Mouse (Mus musculus): ENCODE measurements at regions not wholly inside any gene's neighbourhood (a gene's known extent, or its start where the extent isn't known, plus 50 kb on each side); places are given as distances from the start of the nearest gene placed in this dataset.
A peak's percentile ranks its signal among the peaks of the same experiment; 100 is the strongest.
"Not testable (repeated sequence)": the region's sequence is repeated elsewhere in the genome, so short reads cannot be mapped to it uniquely, and the experiment has no call there.

- no peak for TF ChIP-seq CTCF (IDR thresholded peaks at IDR 0.05)
- DNase-seq: peak; percentile 37
- H3K4me3 ChIP-seq: no peak overlapping the region
- H3K27ac ChIP-seq: no peak overlapping the region
- intact Hi-C loops (cut with DNase I): no loop called here
These were observed 72.5 kb upstream of the Ccdc122 start for GRCm38 (mm10) chr14:76964046-76964445.

- intact Hi-C loops (cut with DNase I): no loop called here
- peak; percentile 61 for DNase-seq
- Histone ChIP-seq H3K27ac (no peak overlapping the region), H3K4me3 (no peak overlapping the region)
- TF ChIP-seq CTCF (IDR thresholded peaks at IDR 0.05): no peak
These were observed 77.7 kb upstream of the Ccdc122 start for GRCm38 (mm10) chr14:76958875-76959274.

- Histone ChIP-seq H3K4me3 (no peak overlapping the region), H3K27ac (no peak overlapping the region)
- DNase-seq: no peak
- intact Hi-C loops (cut with DNase I): no loop called here
- no peak for TF ChIP-seq CTCF (IDR thresholded peaks at IDR 0.05)
These were observed 79.4 kb upstream of the Ccdc122 start for GRCm38 (mm10) chr14:76957136-76957535.

GRCm38 (mm10) chr14:76953171-76953570, 83.4 kb upstream of the Ccdc122 start:
- Histone ChIP-seq H3K4me3 (no peak overlapping the region), H3K27ac (no peak overlapping the region)
- intact Hi-C loops (cut with DNase I): no loop called here
- no peak for TF ChIP-seq CTCF (IDR thresholded peaks at IDR 0.05)
- no peak for DNase-seq

GRCm38 (mm10) chr14:76951450-76951849, 85.1 kb upstream of the Ccdc122 start:
- no peak for TF ChIP-seq CTCF (IDR thresholded peaks at IDR 0.05)
- peak; percentile 80 for DNase-seq
- intact Hi-C loops (cut with DNase I): no loop called here
- Histone ChIP-seq H3K27ac (peak overlapping the region; percentile 2; the same call in 1 of the 2 replicates), H3K4me3 (no peak overlapping the region)

GRCm38 (mm10) chr14:76949388-76949787, 87.2 kb upstream of the Ccdc122 start:
- intact Hi-C loops (cut with DNase I): no loop called here

GRCm38 (mm10) chr14:76948948-76949347, 87.6 kb upstream of the Ccdc122 start:
- no peak for TF ChIP-seq CTCF (IDR thresholded peaks at IDR 0.05)
- Histone ChIP-seq H3K27ac (peak overlapping the region; percentile 38), H3K4me3 (no peak overlapping the region)
- intact Hi-C loops (cut with DNase I): no loop called here
- DNase-seq: peak; percentile 66

More at GRCm38 (mm10) chr14:76949388-76949787, 87.2 kb upstream of the Ccdc122 start:
- DNase-seq: no peak
- TF ChIP-seq CTCF (IDR thresholded peaks at IDR 0.05): no peak
- Histone ChIP-seq H3K4me3 (no peak overlapping the region), H3K27ac (peak overlapping the region; percentile 38; the same call in 1 of the 2 replicates)

GRCm38 (mm10) chr14:76948481-76948880, 88.1 kb upstream of the Ccdc122 start:
- H3K4me3 ChIP-seq: no peak overlapping the region
- H3K27ac ChIP-seq: peak overlapping the region; percentile 38
- intact Hi-C loops (cut with DNase I): no loop called here
- DNase-seq: no peak
- TF ChIP-seq CTCF (IDR thresholded peaks at IDR 0.05): no peak

GRCm38 (mm10) chr14:76947148-76947547, 89.4 kb upstream of the Ccdc122 start:
- no peak for TF ChIP-seq CTCF (IDR thresholded peaks at IDR 0.05)
- Histone ChIP-seq H3K4me3 (no peak overlapping the region), H3K27ac (no peak overlapping the region)
- intact Hi-C loops (cut with DNase I): no loop called here
- DNase-seq: no peak

- no peak overlapping the region for H3K27ac ChIP-seq
- no peak overlapping the region for H3K4me3 ChIP-seq
- intact Hi-C loops (cut with DNase I): no loop called here
- no peak for TF ChIP-seq CTCF (IDR thresholded peaks at IDR 0.05)
- no peak for DNase-seq
These were observed 90.9 kb upstream of the Ccdc122 start for GRCm38 (mm10) chr14:76945626-76946025.

- intact Hi-C loops (cut with DNase I): no loop called here
- Histone ChIP-seq H3K4me3 (no peak overlapping the region), H3K27ac (no peak overlapping the region)
- no peak for TF ChIP-seq CTCF (IDR thresholded peaks at IDR 0.05)
- no peak for DNase-seq
These were observed 94.9 kb upstream of the Ccdc122 start for GRCm38 (mm10) chr14:76941474-76942212.

- intact Hi-C loops (cut with DNase I): no loop called here
- no peak overlapping the region for H3K27ac ChIP-seq
- no peak for TF ChIP-seq CTCF (IDR thresholded peaks at IDR 0.05)
- no peak overlapping the region for H3K4me3 ChIP-seq
- no peak for DNase-seq
These were observed 96.1 kb upstream of the Ccdc122 start for GRCm38 (mm10) chr14:76940507-76940906.

GRCm38 (mm10) chr14:76936671-76937070, 99.9 kb upstream of the Ccdc122 start:
- no peak for DNase-seq
- Histone ChIP-seq H3K27ac (no peak overlapping the region), H3K4me3 (no peak overlapping the region)
- intact Hi-C loops (cut with DNase I): no loop called here
- no peak for TF ChIP-seq CTCF (IDR thresholded peaks at IDR 0.05)

GRCm38 (mm10) chr14:76936051-76936450, 100.5 kb upstream of the Ccdc122 start:
- intact Hi-C loops (cut with DNase I); H3K27ac ChIP-seq; DNase-seq; H3K4me3 ChIP-seq: not testable (repeated sequence)
